Mouse (Mus musculus) urinary bladder, postnatal 4 days (tissue): Measurements from ENCODE around the gene Epb42.
"Not testable (repeated sequence)": the region's sequence is repeated elsewhere in the genome, so short reads cannot be mapped to it uniquely, and the experiment has no call there.

Experiments
- DNase-seq, 2 experiments: peaks; one replicate each; pipeline ENCODE4 v3.0.0; 2021 to 2022; ENCODE audit warnings: low spot score in 2 of 2

Epb42 gene

DNA sequence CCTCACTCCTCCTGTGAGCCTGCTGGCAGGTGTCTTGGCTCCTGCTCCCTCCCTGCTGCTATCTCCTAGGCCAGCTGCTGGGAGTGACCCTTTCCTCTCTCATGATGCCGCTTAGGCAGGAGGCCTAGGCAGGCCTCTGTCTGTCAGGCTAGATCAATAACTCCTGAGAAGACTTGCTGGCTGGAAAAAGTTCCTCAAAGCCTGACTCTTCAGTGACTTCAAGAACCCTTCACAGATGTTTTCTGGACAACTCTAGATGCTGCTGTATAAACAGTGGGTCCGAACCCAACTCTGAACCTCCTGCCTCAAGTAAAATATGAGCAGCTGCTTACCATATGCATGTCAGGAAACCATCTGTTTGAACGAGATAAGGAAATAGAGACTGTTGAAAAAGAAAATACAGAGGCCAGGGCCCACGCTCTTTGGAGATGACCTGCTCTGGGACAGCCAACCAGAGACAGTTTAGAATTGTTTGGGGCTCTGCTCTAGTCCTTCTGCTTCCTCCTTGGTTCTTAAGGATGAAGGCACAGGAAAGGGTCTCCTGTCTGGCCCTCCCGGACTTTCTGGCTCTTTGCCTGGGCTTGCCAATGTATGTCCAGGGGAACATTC, at the start of gene Epb42:
Gene Epb42 (minus strand): TSS at position 340 of the 609 bp plus-strand sequence.
- no peak for DNase-seq

GRCm38 (mm10) chr2:121085480-121086185, 48.8 kb upstream of the Epb42 start, which contains the start of gene Tgm5:
Tgm5 (minus strand) TSS chr2:121085841.
- DNase-seq = peak in 1 of 2 experiments; percentile 58

GRCm38 (mm10) chr2:121082626-121083025, 45.8 kb upstream of the Epb42 start:
- no peak for DNase-seq

DNA sequence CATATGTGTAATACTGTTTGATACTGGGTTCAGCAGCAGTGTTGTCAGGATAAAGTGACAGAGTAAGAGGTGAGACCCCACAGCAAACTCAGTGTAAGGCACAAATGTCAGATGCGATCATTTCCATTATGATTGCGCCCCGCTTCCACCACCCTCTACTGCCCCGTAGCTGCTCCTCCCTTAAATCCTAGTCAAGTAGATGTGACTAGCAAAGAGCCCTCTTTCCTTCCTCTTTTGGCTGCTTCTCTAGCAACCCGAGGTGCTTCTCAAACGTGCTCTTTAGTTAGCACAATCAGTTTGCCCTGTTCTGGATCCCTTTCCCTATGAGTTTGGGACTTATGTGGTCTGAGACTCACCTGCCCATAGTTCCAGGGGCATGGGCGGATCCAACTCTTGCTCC, 37.9 kb upstream of the Epb42 start:
- no peak for DNase-seq

GRCm38 (mm10) chr2:121071871-121072270, 35.0 kb upstream of the Epb42 start:
- no peak for DNase-seq

DNA sequence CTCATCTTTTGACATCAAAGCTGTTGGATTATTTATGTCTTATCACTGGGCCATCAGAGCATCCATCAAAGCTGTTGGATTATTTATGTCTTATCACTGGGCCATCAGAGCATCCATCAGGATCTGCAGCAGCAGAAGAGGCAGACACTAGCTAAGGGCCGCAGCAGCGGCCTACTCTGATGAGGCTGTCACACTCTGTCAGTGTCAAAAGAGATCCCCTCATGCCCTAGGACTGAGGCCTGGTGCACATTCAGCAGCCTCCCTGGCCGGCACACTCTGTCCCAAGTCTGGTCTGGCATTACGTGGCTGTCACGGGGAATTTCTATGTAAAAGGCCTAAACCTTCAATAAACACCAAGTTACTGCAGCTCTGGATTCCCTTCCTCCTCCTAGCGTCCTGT, 32.6 kb upstream of the Epb42 start:
- no peak for DNase-seq

DNA sequence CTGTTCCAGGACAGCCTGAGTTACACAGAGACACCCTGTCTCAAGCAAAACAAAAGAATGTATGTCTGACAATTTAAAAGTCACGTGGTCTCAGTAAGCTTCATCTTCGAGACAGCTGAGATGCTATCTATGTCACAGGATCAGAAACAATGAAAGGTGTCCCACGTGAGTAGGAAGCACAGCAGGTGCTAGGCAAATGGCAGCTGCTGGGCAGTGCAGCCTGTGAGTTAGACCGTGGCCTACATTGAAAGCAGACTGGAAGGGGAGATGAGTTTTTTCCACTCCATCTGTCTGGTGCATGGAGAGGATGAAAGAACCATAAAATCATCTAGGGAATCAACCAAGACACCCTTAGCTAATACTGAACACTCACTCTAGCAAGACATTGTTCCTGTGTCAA, 30.2 kb upstream of the Epb42 start:
- no peak for DNase-seq

GRCm38 (mm10) chr2:121061315-121061714, 24.4 kb upstream of the Epb42 start:
- no peak for DNase-seq

DNA sequence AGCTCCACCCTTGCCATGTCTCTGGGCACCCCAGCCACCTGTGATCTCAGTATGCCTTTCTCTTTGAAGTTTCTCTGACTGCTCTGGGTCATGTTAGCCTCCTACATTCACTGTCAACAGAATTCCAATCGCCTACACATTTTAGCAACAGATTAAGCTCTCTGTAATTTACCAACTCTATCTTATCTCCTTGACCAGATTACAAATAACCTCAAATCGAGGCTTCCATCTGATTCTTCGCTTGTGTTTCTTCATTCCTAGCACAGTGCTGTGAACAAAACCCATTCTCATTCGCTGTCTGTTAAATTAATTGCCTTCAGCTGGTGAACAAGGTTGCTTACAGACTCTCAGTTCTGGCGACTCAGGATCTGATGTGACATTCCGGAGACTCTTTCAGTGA, 21.1 kb upstream of the Epb42 start:
- no peak for DNase-seq

DNA sequence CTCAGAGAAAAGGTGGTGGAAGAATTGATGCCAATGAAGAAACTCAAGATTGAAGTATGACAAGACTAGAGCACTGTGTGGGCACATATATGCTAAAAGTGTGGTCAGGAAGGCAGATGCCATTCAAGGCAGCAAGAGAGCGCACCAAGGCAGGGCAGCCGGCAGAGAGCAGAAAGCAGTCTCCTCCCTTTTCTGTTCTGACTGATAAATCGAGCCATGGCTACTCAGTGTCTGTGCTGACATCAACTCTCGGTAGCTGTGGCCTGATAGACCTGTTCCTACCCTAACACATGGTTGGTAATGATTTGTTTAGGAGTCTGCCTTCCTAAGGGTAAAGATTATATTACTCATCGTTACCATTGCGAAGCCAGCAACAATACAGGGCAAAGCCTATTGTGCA, 19.0 kb upstream of the Epb42 start:
- no peak for DNase-seq

GRCm38 (mm10) chr2:121054060-121054459, 17.2 kb upstream of the Epb42 start:
- no peak for DNase-seq

DNA sequence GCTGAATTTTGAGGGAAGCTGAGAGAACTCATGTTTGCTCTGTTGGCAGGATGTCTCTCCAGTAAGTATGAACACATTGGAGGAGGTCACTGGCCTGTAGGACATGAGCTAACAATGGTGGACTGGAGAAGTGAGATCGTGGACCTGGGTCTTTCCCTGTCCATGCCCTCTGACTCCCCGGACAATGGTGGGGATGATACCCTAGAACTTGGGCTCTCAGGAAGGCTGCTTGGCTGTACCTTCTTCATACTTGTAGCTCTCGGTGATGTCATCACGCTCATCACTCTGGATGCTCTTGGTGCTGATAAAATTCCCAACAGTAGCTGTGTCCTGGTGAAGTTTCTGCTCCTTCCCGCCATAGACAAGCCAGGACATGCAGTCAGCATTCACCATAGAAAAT, 15.3 kb upstream of the Epb42 start:
- DNase-seq = no peak

DNA sequence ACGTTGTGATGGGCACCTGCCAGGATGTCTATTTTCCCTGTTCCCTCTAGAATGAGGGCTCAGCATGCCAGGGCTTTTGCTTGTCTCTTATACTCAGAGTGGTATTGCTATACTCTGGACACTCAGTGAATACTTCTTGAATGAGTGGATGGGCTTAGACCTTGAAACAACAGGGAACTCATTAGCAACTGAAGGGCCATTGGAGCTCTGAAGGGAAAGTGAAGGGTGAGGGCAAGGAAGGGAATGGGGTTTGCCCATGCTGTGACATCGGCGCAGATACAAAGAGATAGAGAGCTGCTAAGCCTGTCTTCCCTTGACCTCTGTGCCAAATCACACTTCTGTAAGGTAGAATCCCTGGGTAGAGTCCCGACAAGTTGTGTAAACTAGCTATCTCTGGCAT, 8.8 kb upstream of the Epb42 start:
- DNase-seq = no peak

DNA sequence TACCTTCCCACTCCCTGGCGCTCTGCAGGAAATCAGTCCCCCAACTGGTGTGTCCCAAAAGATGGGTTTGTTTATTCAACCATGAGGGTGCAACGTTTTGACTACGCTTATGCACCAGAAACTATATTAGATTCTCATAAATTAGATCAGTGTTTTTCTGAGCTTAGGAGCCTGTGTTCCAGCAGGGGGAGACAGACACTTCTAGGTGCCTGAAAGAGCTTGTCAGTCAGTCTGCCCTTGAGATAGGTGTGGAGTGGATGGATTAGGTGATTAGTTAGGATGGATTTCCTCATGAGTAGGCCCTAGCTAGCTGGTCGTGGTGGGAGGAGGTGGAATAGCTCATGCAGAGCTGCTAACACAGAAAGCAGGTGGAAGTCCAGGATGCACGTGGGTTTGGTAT, 4.2 kb upstream of the Epb42 start:
- no peak for DNase-seq

GRCm38 (mm10) chr2:121039382-121039781, 2.5 kb upstream of the Epb42 start:
- DNase-seq = no peak

GRCm38 (mm10) chr2:121038851-121039250, 2.0 kb upstream of the Epb42 start:
- not testable (repeated sequence) for DNase-seq

GRCm38 (mm10) chr2:121022918-121023317, 14.0 kb downstream of the Epb42 start:
- DNase-seq = no peak

DNA sequence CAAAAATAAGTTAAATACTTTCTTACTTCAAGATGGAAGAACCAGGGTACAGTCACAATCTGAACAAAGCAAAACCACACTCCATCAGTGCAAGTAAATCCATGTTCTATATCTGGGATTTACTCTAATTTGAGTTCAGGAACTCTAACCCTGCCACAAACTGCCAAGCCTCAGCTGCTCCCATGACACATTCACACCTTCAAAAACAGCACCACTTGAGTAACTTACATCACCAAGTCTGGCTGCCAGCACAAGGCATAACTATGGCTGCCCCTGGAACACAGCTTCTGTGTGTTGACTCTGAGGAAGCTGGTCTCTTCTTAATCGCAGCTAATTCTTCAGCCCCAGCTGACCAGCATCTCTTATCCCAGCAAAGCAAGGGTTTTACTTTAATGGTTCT, 19.7 kb downstream of the Epb42 start:
- no peak for DNase-seq

DNA sequence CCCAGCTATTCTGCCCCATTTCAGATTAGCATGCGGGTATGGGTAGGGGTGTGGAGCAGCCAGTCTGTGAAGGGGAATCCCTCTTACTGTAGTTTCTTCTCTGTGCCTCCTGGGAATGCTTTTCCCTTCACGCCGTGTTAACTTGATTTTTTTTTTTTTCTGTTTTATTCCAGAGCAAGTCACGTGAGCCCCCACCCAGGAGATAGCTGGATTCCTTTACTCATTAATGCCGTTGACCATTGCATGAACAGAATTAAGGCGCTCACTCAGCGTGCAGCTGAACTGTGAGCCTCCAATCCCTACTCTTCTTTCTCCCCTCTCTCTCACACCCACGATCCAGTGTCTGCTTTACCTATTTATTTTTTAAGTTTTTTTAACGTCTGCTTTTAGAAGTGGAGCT, 20.6 kb downstream of the Epb42 start:
- DNase-seq = peak in 1 of 2 experiments; percentile 14

DNA sequence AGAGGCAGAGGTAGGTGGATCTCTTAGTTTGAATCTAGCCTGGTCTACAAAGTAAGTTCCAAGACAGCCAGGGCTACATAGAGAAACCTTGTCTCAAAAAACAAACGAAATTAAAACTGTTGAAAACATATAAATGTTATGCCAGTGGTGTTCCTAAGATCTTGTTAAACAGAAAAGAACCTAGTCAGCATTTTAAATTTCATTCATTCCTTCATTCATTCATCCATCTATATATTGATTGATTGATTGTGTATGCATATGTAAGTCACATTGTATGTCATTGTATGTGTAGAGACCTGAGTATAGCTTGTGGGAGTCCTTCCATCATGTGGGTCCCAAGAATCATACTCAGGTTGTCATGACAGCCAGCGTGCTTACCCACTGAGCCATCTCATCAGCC, 21.4 kb downstream of the Epb42 start:
- DNase-seq = no peak

DNA sequence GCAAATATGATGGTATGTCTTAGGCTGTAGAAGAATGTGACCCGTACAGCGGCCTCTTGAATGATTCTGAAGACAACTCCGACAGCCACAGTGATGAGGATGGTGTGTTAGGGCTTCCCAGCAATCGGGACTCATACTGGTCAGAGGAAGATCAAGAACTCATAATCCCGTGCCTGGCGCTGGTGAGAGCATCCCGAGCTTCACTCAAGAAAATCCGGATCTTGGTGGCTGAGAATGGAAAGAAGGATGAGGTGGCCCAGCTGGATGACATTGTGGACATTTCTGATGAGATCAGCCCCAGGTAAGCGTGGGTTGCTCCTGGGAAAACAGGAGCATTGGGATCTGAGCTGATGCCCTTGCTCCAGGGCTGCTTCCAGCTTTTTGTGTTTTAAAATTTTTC, 24.2 kb downstream of the Epb42 start:
- DNase-seq = peak in 1 of 2 experiments; percentile 40

GRCm38 (mm10) chr2:121009071-121009677, 27.7 kb downstream of the Epb42 start:
- DNase-seq = no peak

- no peak for DNase-seq
Measured at GRCm38 (mm10) chr2:121008664-121009007, 28.2 kb downstream of the Epb42 start.
